Mouse (Mus musculus): ENCODE results near the gene Krtap15. TPM values are rescaled to one million over a fixed set of nuclear protein-coding genes. Genes with fewer than 3 reads are reported as not detected.

Gene Krtap15
- total RNA-seq (2023) = not detected

GRCm38 (mm10) chr16:88820066-88820465 lies at the start of gene Krtap15:
Gene Krtap15 (plus strand): TSS chr16:88820215.

GRCm38 (mm10) chr16:88774106-88774505 lies 45.9 kb upstream of the Krtap15 start, which contains the start of gene 2310057N15Rik:
Gene 2310057N15Rik (minus strand): TSS chr16:88774206.

DNA sequence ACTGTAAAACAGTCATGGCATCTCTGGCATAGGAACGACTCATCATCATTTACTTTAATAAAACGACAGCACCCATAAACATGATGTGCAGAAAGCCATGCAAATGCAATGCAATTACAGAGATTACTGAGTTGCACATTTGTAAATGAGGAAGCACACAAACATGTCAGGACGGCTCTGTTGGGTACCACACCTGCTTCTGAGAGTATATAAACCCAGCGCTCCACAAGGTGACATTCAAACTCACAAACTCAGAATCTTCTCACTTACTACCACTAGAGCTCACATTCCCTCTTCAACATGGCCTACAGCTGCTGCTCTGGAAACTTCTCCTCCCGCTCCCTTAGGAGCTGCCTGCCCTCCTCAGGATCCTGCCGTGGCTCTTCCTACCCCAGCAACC lies 42.4 kb upstream of the Krtap15 start, which contains the start of gene Gm5965:
Gene Gm5965 (plus strand): TSS at position 301 of the 400 bp plus-strand sequence.

DNA sequence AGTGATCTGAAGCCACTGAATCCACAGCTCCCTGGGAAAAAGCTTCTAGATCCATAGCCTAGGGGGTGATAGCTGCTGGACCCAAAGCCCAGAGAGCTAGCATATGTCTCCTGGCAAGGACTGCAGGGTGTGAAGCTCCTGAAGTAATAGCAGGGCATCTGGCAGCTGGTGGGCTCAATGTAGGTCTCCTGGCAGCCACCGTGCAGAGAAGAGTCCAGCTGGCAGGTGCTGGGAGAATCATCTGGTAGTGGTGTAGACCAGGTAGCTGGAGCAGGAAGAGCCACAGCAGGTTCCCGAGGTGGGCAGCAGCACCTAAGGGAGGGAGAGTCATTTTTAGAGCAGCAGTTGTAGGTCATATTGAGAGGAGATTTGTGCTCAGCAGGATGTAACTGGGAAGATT lies 8.2 kb upstream of the Krtap15 start, which contains the start of gene Gm20741:
Gene Gm20741 (minus strand): TSS at position 394 of the 400 bp plus-strand sequence.

GRCm38 (mm10) chr16:88826095-88826652 lies 6.2 kb downstream of the Krtap15 start, which contains the start of gene Krtap14:
Gene Krtap14 (minus strand): TSS chr16:88826145.

GRCm38 (mm10) chr16:88869311-88869710 lies 49.3 kb downstream of the Krtap15 start, which contains the start of gene Krtap19-1:
Gene Krtap19-1 (minus strand): TSS chr16:88869411.

GRCm38 (mm10) chr16:88874169-88874568 lies 54.2 kb downstream of the Krtap15 start, which contains the start of gene Krtap19-2:
Gene Krtap19-2 (minus strand): TSS chr16:88874269.

DNA sequence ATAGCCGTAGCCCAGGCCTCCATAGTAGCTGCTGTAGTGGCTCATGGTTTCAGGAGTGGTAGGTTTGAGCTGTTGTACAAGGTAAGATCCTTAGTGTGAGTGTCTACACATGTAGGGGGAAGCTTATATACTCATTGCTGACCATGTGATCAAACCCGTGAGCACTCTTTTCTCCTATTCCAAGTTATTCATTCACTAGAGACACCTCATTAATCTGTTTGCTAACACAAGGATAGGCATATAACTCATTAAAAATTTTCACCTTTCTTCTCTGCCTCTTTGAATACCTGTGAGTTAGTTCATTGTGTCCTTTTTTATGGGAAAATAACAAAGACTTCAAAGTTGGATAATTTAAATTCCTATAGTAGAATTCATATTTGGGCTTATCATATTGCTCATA lies 57.9 kb downstream of the Krtap15 start, which contains the start of gene Krtap19-3:
Gene Krtap19-3 (minus strand): TSS at position 101 of the 400 bp plus-strand sequence.

Other genes with a start within 250 kb of the Krtap15 start
- not detected for gene Krtap24-1, start 207.9 kb upstream of the Krtap15 start, total RNA-seq (2023)
- gene 2310079G19Rik, start 192.5 kb upstream of the Krtap15 start, total RNA-seq (2023) = not detected
- gene Krtap26-1, start 172.4 kb upstream of the Krtap15 start, total RNA-seq (2023) = not detected
- not detected for gene Krtap27-1, start 148.5 kb upstream of the Krtap15 start, total RNA-seq (2023)
- not detected for gene 2310061N02Rik, start 112.3 kb upstream of the Krtap15 start, total RNA-seq (2023)
- gene Krtap13-1, start 91.4 kb upstream of the Krtap15 start, total RNA-seq (2023) = not detected
- gene Krtap13, start 68.6 kb upstream of the Krtap15 start, total RNA-seq (2023) = not detected
- gene 2310034C09Rik, start 61.4 kb upstream of the Krtap15 start, total RNA-seq (2023) = not detected
- not detected for gene 2310057N15Rik, start 46.0 kb upstream of the Krtap15 start, total RNA-seq (2023)
- not detected for gene Gm5965, start 42.3 kb upstream of the Krtap15 start, total RNA-seq (2023)
- not detected for gene Gm20741, start 8.0 kb upstream of the Krtap15 start, total RNA-seq (2023)
- gene Krtap14, start 5.9 kb downstream of the Krtap15 start, total RNA-seq (2023) = not detected
- not detected for gene Krtap19-1, start 49.2 kb downstream of the Krtap15 start, total RNA-seq (2023)
- gene Krtap19-2, start 54.1 kb downstream of the Krtap15 start, total RNA-seq (2023) = not detected
- gene Krtap19-3, start 57.8 kb downstream of the Krtap15 start, total RNA-seq (2023) = not detected
- gene Krtap19-4, start 64.9 kb downstream of the Krtap15 start, total RNA-seq (2023) = not detected
- gene Krtap19-5, start 76.2 kb downstream of the Krtap15 start, total RNA-seq (2023) = not detected
- not detected for gene Krtap19-9b, start 112.0 kb downstream of the Krtap15 start, total RNA-seq (2023)
- gene Krtap16-3, start 142.7 kb downstream of the Krtap15 start, total RNA-seq (2023) = not detected
- not detected for gene Krtap22-2, start 190.5 kb downstream of the Krtap15 start, total RNA-seq (2023)
- gene Gm10229, start 195.1 kb downstream of the Krtap15 start, total RNA-seq (2023) = not detected
- not detected for gene Krtap6-1, start 211.5 kb downstream of the Krtap15 start, total RNA-seq (2023)
- not detected for gene Gm10228, start 221.3 kb downstream of the Krtap15 start, total RNA-seq (2023)
- not detected for gene Krtap6-5, start 227.7 kb downstream of the Krtap15 start, total RNA-seq (2023)
- gene 1110025L11Rik, start 243.8 kb downstream of the Krtap15 start, total RNA-seq (2023) = not detected